Comparison of ENCODE assay signal across 10 mouse cellular contexts in genomic region chr10:80097275-80097674, GRCm38 (mm10). TPM values are rescaled to one million over a fixed set of nuclear protein-coding genes. Genes with fewer than 3 reads are reported as not detected.
DNase-seq lines count a peak whose midpoint lies in the region; ATAC-seq lines count a peak whose summit lies in the region.
"Had no signal": no experiment of that assay in that cellular context is flagged by ENCODE, and none has a peak within 500 bp of the region (broad histone marks: within the 10 kb centered on the region; RNA-seq: fewer than 3 reads in every experiment).

No protein-coding gene starts in this region.

- H3K9me3 ChIP-seq in embryonic facial prominence, embryonic 11.5 days (replicated peaks; ENCODE audit: control insufficient read depth, low read length), result no peaks in the 10 kb centered on the region
- H3K9me3 ChIP-seq in liver, embryonic 13.5 days (replicated peaks), result no peaks in the 10 kb centered on the region
- H3K9me3 ChIP-seq in neural tube, embryonic 15.5 days (replicated peaks), result no peaks in the 10 kb centered on the region
- H3K9me3 ChIP-seq: forebrain, embryonic 13.5 days had no signal

- peak; percentile 48 for DNase-seq in adrenal gland, postnatal 14 days
- no peak for DNase-seq in adrenal gland, postnatal 10 days
- peak; percentile 48 for DNase-seq in kidney, postnatal 14 days
- DNase-seq in kidney, postnatal 25 days, result no peak
- peak; percentile 49 for DNase-seq in embryonic facial prominence, embryonic 11.5 days (ENCODE audit: low spot score)
- no peak for DNase-seq in liver, embryonic 13.5 days
- no peak for DNase-seq in frontal cortex, postnatal 14 days (ENCODE audit: low spot score in 2 of 2)
- DNase-seq: kidney, adult 8-10 months had no signal

- H3K27ac ChIP-seq in embryonic facial prominence, embryonic 11.5 days (replicated peaks; ENCODE audit: low read depth, low read length), result no peak overlapping the region
- H3K27ac ChIP-seq in liver, embryonic 13.5 days, result peak overlapping the region; percentile 88
- no peak overlapping the region for H3K27ac ChIP-seq in neural tube, embryonic 15.5 days (replicated peaks)
- H3K27ac ChIP-seq: forebrain, embryonic 13.5 days had no signal

- H3K4me3 ChIP-seq in embryonic facial prominence, embryonic 11.5 days (ENCODE audit: low read depth, low read length), result no peak overlapping the region
- no peak overlapping the region for H3K4me3 ChIP-seq in liver, embryonic 13.5 days (replicated peaks)
- H3K4me3 ChIP-seq in neural tube, embryonic 15.5 days (replicated peaks), result no peak overlapping the region
- H3K4me3 ChIP-seq: forebrain, embryonic 13.5 days had no signal

- ATAC-seq in embryonic facial prominence, embryonic 11.5 days (replicated peaks; ENCODE audit: insufficient number of reproducible peaks, low FRiP score, low TSS enrichment, low read depth), result no peak
- peak; percentile 20; the same call in 1 of the 2 replicates for ATAC-seq in liver, embryonic 13.5 days (ENCODE audit: low read depth)
- no peak for ATAC-seq in neural tube, embryonic 15.5 days (ENCODE audit: low FRiP score)
- ATAC-seq: forebrain, embryonic 13.5 days had no signal

- no peak overlapping the region for H3K9ac ChIP-seq in embryonic facial prominence, embryonic 11.5 days (replicated peaks; ENCODE audit: low read length)
- H3K9ac ChIP-seq in liver, embryonic 13.5 days, result peak overlapping the region; percentile 50; the same call in 1 of the 2 replicates
- H3K9ac ChIP-seq in neural tube, embryonic 15.5 days (replicated peaks), result no peak overlapping the region
- H3K9ac ChIP-seq: forebrain, embryonic 13.5 days had no signal

- H3K36me3 ChIP-seq in embryonic facial prominence, embryonic 11.5 days (replicated peaks; ENCODE audit: control insufficient read depth, insufficient read depth, low read depth, low read length), result no peaks in the 10 kb centered on the region
- peaks cover 15% of the 10 kb centered on the region for H3K36me3 ChIP-seq in liver, embryonic 13.5 days
- no peaks in the 10 kb centered on the region for H3K36me3 ChIP-seq in neural tube, embryonic 15.5 days

- 33% methylated on average over 3 of the region's 7 CpGs for WGBS in embryonic facial prominence, embryonic 11.5 days
- WGBS in liver, embryonic 13.5 days (ENCODE audit: insufficient replicate concordance), result 17% methylated on average over 7 of the region's 7 CpGs
- 19% methylated on average over 6 of the region's 7 CpGs for WGBS in neural tube, embryonic 15.5 days

- no peaks in the 10 kb centered on the region for H3K27me3 ChIP-seq in embryonic facial prominence, embryonic 11.5 days (ENCODE audit: control insufficient read depth, insufficient read depth, low read length)
- no peaks in the 10 kb centered on the region for H3K27me3 ChIP-seq in liver, embryonic 13.5 days
- no peaks in the 10 kb centered on the region for H3K27me3 ChIP-seq in neural tube, embryonic 15.5 days (replicated peaks)
- H3K27me3 ChIP-seq: forebrain, embryonic 13.5 days had no signal

- 0 out of 2 replicates have a peak, but pooled peaks cover 3% of the 10 kb centered on the region for H3K4me1 ChIP-seq in embryonic facial prominence, embryonic 11.5 days (ENCODE audit: control insufficient read depth, insufficient read depth, low read length)
- H3K4me1 ChIP-seq in liver, embryonic 13.5 days (replicated peaks), result peaks cover 93% of the 10 kb centered on the region
- H3K4me1 ChIP-seq in neural tube, embryonic 15.5 days, result peaks cover 33% of the 10 kb centered on the region

- no peak overlapping the region for H3K4me2 ChIP-seq in embryonic facial prominence, embryonic 11.5 days (ENCODE audit: low read depth, low read length)
- peak overlapping the region; percentile 39 for H3K4me2 ChIP-seq in liver, embryonic 13.5 days
- H3K4me2 ChIP-seq in neural tube, embryonic 15.5 days, result no peak overlapping the region
- H3K4me2 ChIP-seq: forebrain, embryonic 13.5 days had no signal

RNA-seq across cellular contexts. Expression of gene Sbno2, which starts 8.1 kb away (rescaled TPM):
- total RNA-seq in adrenal gland, postnatal 14 days (2021), result 52.8 and 52.9 TPM in 2 replicates
- total RNA-seq in adrenal gland, postnatal 10 days (2021), result 10 to 100 TPM; 37.5 to 55.7 TPM
- polyA plus RNA-seq in embryonic facial prominence, embryonic 11.5 days (2014; fragmentation: Nextera tagmentation; extraction: Ambion mirVana), result 5.6 and 6.6 TPM in 2 replicates
- 9.2 and 9.9 TPM in 2 replicates for polyA plus RNA-seq in liver, embryonic 13.5 days (2015; fragmentation: Nextera tagmentation; extraction: Ambion mirVana)
- polyA plus RNA-seq in neural tube, embryonic 15.5 days (2015; fragmentation: Nextera tagmentation; extraction: Ambion mirVana), result 11.7 and 12.8 TPM in 2 replicates

RNA-seq across cellular contexts. Expression of gene Stk11, which starts 18.3 kb away (rescaled TPM):
- 138 and 147 TPM in 2 replicates for total RNA-seq in adrenal gland, postnatal 14 days (2021)
- 100 to 1,000 TPM; 133 to 151 TPM for total RNA-seq in adrenal gland, postnatal 10 days (2021)
- polyA plus RNA-seq in embryonic facial prominence, embryonic 11.5 days (2014; fragmentation: Nextera tagmentation; extraction: Ambion mirVana), result 16.6 and 18.5 TPM in 2 replicates
- polyA plus RNA-seq in liver, embryonic 13.5 days (2015; fragmentation: Nextera tagmentation; extraction: Ambion mirVana), result 16.2 and 18.3 TPM in 2 replicates
- 16.9 and 17.3 TPM in 2 replicates for polyA plus RNA-seq in neural tube, embryonic 15.5 days (2015; fragmentation: Nextera tagmentation; extraction: Ambion mirVana)

RNA-seq across cellular contexts. Expression of gene Atp5d, which starts 41.2 kb away (rescaled TPM):
- total RNA-seq in adrenal gland, postnatal 14 days (2021), result 920 and 980 TPM in 2 replicates
- 100 to 1,000 TPM; 982 to 996 TPM for total RNA-seq in adrenal gland, postnatal 10 days (2021)
- 360 and 371 TPM in 2 replicates for polyA plus RNA-seq in embryonic facial prominence, embryonic 11.5 days (2014; fragmentation: Nextera tagmentation; extraction: Ambion mirVana)
- 358 and 362 TPM in 2 replicates for polyA plus RNA-seq in liver, embryonic 13.5 days (2015; fragmentation: Nextera tagmentation; extraction: Ambion mirVana)
- 553 and 558 TPM in 2 replicates for polyA plus RNA-seq in neural tube, embryonic 15.5 days (2015; fragmentation: Nextera tagmentation; extraction: Ambion mirVana)

RNA-seq across cellular contexts. Expression of gene Cbarp, which starts 43.4 kb away (rescaled TPM):
- 69.9 and 137 TPM in 2 replicates for total RNA-seq in adrenal gland, postnatal 14 days (2021)
- total RNA-seq in adrenal gland, postnatal 10 days (2021), result 10 to 100 TPM; 41.6 to 65.6 TPM
- polyA plus RNA-seq in embryonic facial prominence, embryonic 11.5 days (2014; fragmentation: Nextera tagmentation; extraction: Ambion mirVana), result 6.8 and 9.0 TPM in 2 replicates
- polyA plus RNA-seq in liver, embryonic 13.5 days (2015; fragmentation: Nextera tagmentation; extraction: Ambion mirVana), result 0.54 and 0.69 TPM in 2 replicates
- 91.9 and 93.0 TPM in 2 replicates for polyA plus RNA-seq in neural tube, embryonic 15.5 days (2015; fragmentation: Nextera tagmentation; extraction: Ambion mirVana)

RNA-seq across cellular contexts. Expression of gene Gpx4, which starts 50.3 kb away (rescaled TPM):
- total RNA-seq in adrenal gland, postnatal 14 days (2021), result 1,329 and 1,354 TPM in 2 replicates
- total RNA-seq in adrenal gland, postnatal 10 days (2021), result 1,000 to 10,000 TPM; 1,132 to 1,146 TPM
- polyA plus RNA-seq in embryonic facial prominence, embryonic 11.5 days (2014; fragmentation: Nextera tagmentation; extraction: Ambion mirVana), result 515 and 565 TPM in 2 replicates
- 677 TPM in 2 replicates for polyA plus RNA-seq in liver, embryonic 13.5 days (2015; fragmentation: Nextera tagmentation; extraction: Ambion mirVana)
- polyA plus RNA-seq in neural tube, embryonic 15.5 days (2015; fragmentation: Nextera tagmentation; extraction: Ambion mirVana), result 559 and 600 TPM in 2 replicates

Comparison
In these comparisons a context has a peak if more than half of its experiments do, and no peak if none do; other contexts are left out.
1. DNase-seq: peak in adrenal gland, postnatal 14 days (single experiment), kidney, postnatal 14 days (single experiment) and embryonic facial prominence, embryonic 11.5 days (single experiment); none in adrenal gland, postnatal 10 days (single experiment), kidney, postnatal 25 days (0 of 2), liver, embryonic 13.5 days (single experiment) and frontal cortex, postnatal 14 days (0 of 2).